Mouse (Mus musculus) heart, postnatal 25 days (tissue): ENCODE measurements around the gene Paxbp1. TPM values are rescaled to one million over a fixed set of nuclear protein-coding genes. Genes with fewer than 3 reads are reported as not detected.

Experiments
- DNase-seq: peaks from one replicate; pipeline ENCODE4 v3.0.0; 2022; ENCODE audit warnings: low spot score
- intact Hi-C: fragments of 180-260 bp; cut with DNase I; formaldehyde crosslinking; loops from one replicate; pipeline ENCODE4 v1.15.1; 2025
- total RNA-seq, 2 experiments: library from RNA; stranded (reverse); gene quantifications; 2 replicates each; pipeline ENCODE4 v1.2.3; 2021

Paxbp1 gene
- total RNA-seq, 2 experiments from 2014 or later = 15.7 to 16.0 TPM

- no peak for DNase-seq
- intact Hi-C loops = no loop called here
Observed at GRCm38 (mm10) chr16:91057261-91057660, 12.9 kb upstream of the Paxbp1 start.

GRCm38 (mm10) chr16:91056043-91056821, 11.9 kb upstream of the Paxbp1 start:
- intact Hi-C loops = no loop called here
- no peak for DNase-seq

DNA sequence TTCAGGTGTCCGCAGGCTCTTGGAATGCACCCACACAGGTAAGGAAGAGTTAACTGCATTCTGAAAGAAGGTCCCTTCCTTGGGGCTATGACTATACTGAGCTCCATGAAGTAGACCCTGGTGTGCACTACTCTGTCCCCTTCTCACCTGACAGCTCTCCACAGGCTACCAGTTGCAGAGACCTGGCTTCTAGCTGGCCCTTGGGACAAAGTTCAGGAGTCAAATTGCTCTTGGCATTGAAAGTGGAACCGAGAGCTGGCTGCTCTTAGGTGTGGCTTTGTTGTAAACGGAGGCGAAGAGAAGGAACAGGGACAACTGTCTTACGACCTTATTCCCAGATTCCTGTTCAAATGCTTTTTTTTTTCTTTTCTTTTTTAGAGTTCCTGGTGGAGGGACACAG, 10.8 kb upstream of the Paxbp1 start:
- intact Hi-C loops = no loop called here
- DNase-seq = no peak

DNA sequence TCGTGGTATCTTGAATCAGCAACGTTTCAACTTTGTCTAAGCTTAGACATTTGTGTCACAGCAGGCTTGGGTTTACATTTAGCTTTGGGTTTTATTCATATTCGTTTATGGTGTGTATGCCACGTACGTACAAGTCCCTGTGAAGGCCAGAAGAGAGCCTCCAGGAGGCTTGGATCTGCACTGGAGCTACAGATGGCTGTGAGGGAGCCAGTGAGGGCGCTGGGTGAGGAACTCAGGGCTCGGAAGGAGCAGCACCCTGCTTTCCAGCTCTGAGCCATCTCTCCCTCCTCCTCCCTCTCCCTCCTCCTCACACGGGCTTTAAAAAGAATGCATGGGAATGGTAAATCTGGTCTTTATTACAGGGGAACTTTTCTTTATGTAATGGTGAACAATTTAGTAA, 9.3 kb upstream of the Paxbp1 start:
- intact Hi-C loops = no loop called here
- DNase-seq = no peak

GRCm38 (mm10) chr16:91045511-91045910, 1.2 kb upstream of the Paxbp1 start:
- no peak for DNase-seq
- intact Hi-C loops = loop anchor here (2.0 kb wide), 1 partner anchor 35 kb away; the partner anchor contains the start of gene Synj1

DNA sequence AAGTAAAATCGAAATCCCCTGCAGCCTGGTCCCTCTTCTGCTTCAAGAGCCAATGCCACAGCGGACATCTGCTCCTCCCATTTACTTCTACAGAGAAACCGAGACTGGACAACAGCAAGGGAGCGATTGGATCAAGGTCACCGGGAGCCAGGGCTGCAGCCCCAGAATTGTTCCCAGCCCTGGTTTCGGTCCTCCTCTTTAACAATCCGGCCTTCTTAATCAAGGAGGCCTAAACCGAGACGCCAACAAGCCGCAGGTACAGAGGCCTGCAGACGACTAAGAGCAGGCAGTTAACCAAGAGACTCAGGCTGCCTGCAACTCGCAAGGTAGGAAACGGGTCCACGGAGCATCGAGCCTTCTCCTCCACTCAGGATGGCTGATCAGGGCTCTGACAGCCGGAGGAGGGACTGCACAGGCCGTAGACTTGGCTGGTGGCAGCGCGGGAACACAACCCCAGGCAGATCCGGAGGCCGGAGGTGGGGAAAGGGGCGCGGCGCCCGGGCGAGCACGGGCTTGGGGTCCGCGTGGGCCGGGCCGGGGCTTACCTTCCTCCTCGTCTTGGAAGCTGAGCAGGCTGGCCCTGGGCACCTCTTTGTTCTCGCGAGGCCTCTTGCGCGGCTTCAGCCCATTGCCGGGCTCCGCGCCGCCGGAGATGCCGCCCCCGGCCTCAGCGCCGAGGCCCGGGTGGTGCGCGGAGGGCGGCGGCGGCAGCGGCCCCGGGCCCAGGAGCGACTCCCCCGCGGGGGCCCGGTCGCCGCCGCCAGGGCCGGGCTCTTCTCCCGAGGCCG, 688 bp downstream of the Paxbp1 start:
- intact Hi-C loops = loop anchor here (2.0 kb wide), 1 partner anchor 33 kb away; the partner anchor contains the start of gene Synj1
- DNase-seq = peak; percentile 19

GRCm38 (mm10) chr16:91042640-91043039, 1.7 kb downstream of the Paxbp1 start:
- no peak for DNase-seq
- intact Hi-C loops = no loop called here

DNA sequence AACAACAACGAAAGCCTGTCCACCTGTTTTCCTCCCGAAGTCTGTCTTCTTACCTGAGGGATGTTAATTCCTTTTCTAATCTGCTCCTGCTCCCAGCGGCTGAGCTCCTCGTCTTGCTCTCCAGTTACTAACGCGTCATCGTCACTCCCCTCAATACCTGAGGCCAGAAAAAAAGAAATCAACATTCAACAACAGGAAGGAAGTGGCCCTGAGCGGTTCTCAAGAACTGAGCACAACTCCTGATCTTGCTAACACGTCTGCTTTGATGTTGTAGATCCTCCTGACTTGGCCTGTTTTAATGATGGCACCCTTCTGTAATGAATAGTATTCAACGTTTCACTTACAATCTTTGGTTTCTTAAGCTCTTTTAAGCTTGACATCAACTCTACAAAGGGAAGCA, 8.5 kb downstream of the Paxbp1 start:
- intact Hi-C loops = no loop called here
- no peak for DNase-seq

DNA sequence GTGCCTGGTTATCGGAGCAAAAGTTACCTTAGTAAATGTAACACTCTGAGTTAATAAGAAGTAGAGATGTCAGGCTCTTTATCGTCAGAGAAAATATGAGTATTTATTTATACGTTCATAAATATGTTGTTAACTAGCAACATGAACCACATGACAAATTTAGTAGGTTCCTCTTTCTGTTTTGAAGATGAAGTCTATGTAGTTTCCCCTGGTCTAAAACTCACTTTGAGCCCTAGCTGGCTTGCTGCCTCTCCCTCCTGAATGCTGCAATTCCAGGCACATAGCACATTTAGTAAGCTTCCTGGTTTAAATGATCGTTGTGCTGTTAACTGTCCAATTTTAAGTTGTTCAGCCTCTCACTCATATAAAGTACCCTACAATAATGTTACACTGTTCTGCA, 13.6 kb downstream of the Paxbp1 start:
- intact Hi-C loops = no loop called here
- DNase-seq = no peak

- DNase-seq = no peak
- intact Hi-C loops = no loop called here
Observed at GRCm38 (mm10) chr16:91029901-91030300, 14.4 kb downstream of the Paxbp1 start.

DNA sequence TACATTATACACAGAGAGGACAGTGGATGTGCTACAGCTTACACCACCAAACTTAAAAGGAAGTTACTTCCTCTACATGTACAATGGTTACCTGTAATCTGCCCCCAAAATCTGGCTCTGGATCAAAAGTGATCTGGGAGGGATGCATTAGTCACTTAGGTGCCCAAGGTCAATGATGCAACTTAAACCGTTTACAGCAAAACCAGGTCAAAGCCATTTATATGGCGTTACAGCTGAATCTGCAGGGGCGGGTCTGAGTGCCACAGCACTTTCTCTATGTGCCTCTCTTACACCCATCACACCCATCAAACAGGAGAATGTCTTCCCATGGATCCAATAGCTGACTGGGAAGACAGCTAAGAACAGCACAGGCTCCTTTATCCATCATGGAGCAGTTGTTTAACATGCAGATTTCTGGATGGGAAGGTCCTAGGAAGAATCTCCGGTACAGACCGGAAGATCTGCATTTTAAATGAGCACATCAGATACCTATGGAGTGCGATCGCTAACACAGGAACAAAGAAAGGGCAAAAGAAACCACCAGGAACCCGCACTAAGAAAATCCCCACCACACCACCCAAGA, 15.1 kb downstream of the Paxbp1 start:
- intact Hi-C loops = no loop called here
- no peak for DNase-seq

DNA sequence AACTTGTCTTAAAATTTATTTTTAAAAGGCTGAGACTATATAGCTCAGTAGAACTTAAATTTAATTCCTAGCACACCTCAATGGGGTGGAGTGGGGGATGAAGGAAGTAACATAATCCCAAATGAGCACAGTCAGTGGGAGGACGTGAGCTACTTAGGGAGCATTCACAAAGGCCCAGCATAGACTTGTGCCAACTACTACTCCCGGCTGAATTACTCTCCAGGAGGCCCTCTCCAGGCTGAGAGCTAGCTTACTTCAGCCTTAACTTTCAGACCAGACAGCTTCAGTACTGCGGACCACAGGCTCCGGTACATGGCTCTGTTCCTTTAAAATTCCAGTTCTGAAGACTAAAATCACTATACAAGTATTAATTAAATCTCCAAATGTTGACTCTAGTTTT, 18.1 kb downstream of the Paxbp1 start:
- no peak for DNase-seq
- intact Hi-C loops = no loop called here

DNA sequence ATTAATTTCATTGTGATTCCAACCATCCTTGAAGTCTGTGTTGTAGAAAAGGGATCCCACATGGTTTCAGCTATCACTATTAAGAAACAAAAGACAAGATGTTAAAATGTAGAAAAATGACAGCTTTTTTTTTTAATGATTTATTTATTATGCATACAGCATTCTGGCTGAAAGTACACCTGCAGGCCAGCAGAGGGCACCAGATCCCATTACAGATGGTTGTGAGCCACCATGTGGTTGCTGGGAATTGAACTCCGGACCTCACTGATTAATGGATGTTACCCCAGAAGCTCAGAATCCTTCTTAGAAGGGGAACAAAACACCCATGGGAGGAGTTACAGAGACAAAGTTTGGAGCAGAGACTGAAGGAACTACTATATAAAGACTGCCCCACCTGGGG, 21.0 kb downstream of the Paxbp1 start:
- DNase-seq = no peak
- intact Hi-C loops = no loop called here

DNA sequence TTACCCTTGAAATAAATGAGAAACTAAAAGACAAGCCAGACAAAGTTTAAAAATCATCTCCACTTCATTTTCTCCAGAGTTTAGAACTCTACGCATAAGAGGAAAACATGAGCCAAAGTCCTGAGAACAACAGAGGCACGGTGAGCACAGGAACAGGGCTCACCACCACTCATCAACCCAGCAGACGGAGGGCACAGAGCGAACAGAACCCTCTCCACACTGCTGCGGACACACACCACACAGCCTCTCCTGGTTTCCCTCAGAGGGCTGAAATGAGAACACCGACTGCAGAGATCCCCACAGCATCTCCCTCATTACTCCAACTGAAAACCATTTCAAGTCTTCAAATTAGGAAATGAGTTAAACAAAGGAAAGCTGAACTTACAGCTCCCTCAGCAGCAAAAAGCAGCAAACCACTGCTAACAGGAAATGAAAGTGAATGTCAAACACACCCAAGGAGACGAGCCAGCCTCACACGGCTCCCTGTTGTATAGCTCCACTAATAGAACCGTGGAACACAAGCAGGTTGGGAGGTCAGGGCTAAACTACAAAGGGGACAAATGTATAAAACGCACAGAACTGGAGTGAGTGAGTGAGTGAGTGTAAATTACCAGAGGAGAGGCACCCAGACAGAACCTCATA, 23.4 kb downstream of the Paxbp1 start:
- intact Hi-C loops = no loop called here
- no peak for DNase-seq

DNA sequence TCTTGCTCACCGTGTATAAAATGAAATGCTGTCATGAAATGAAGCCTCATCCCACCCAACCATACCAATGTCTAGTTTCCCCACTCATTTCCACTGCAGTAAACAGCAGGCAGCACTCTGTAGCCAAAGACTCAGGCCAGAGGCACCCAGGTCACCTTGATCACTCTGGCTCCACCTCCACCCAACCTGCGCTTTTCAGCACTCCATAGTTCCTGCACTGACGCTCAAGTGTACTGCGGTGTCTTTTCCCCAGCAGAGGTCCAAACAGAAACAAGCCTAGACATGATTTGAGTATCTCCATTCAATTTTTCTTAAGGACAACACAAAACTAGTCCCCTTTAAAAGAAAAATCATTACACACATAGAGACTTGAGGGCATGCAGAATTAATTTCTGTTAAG, 24.9 kb downstream of the Paxbp1 start:
- DNase-seq = no peak
- intact Hi-C loops = no loop called here

- no peak for DNase-seq
- intact Hi-C loops = no loop called here
Observed at GRCm38 (mm10) chr16:91015761-91016160, 28.6 kb downstream of the Paxbp1 start.

DNA sequence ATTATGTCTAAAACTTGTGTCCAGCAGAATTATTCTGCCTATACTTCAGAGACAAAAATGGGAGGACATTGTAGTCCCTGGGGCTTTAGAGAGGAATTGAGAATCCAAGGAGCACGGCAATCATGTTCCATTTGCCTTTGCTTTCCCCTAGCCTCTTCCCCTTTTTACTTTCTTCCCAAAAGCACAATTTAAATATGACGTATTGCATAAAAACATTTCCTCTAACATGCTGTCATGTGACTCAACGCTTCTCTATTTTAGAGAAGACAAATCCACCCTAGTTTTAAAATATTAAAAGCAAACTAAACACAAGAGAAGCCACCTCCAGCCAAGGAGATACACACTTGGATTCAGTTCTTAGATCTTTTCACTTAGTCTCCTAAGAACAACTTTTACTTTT, 32.5 kb downstream of the Paxbp1 start:
- no peak for DNase-seq
- intact Hi-C loops = loop anchor here (2.0 to 5.0 kb wide), 2 partner anchors 33 to 75 kb away; partner anchors contain the start of genes Cfap298 and Paxbp1

GRCm38 (mm10) chr16:91011021-91011683, 33.2 kb downstream of the Paxbp1 start, which contains the start of gene Synj1:
Gene Synj1, minus strand, starts transcription at chr16:91011308.
- intact Hi-C loops = loop anchor here (2.0 to 5.0 kb wide), 2 partner anchors 34 to 74 kb away; partner anchors contain the start of genes Cfap298 and Paxbp1
- peak; percentile 87 for DNase-seq

DNA sequence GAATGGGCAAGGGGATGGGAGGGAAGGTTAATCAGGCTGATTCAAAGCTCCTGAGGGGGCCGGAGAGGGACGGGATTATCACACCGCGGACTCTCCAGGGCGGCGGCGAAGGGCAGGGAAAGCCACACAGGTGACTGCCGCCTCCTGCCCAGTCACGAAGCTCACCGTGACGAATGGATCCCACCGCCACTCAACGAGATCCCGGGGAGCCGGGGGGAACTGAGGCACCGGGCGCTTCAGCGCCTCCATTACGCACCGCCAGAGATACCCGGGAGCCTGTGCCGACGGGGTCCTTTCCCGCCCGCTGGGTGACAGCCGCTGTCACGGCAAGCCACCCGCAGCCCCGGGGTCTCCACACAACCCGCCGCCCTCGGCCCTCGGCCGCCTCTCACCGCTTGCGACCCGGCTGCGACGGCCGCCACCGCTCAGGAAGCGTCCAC, 33.7 kb downstream of the Paxbp1 start:
- no peak for DNase-seq
- intact Hi-C loops = loop anchor here (2.0 to 5.0 kb wide), 2 partner anchors 34 to 73 kb away; partner anchors contain the start of genes Cfap298 and Paxbp1
